Mouse (Mus musculus) common myeloid progenitor, adult 5-6 weeks (primary cell): ENCODE measurements around the gene Naaa. TPM values are rescaled to one million over a fixed set of nuclear protein-coding genes. Genes with fewer than 3 reads are reported as not detected.

Source experiments
- ATAC-seq: replicated peaks from 2 replicates; pipeline ENCODE4 v1.8.0; 2016; ENCODE audit warnings: low read depth, mild to moderate bottlenecking, moderate TSS enrichment, inconsistent platforms; ENCODE audit not compliant: poor library complexity, severe bottlenecking
- total RNA-seq: library from RNA; stranded (forward); fragments of 200-1000, 187-1606 nt; gene quantifications from 2 replicates; pipeline ENCODE4 v1.2.3, GENCODE M21; 2017

The Naaa gene
- total RNA-seq, 1 experiment from 2014 or later = 8.2 TPM

DNA sequence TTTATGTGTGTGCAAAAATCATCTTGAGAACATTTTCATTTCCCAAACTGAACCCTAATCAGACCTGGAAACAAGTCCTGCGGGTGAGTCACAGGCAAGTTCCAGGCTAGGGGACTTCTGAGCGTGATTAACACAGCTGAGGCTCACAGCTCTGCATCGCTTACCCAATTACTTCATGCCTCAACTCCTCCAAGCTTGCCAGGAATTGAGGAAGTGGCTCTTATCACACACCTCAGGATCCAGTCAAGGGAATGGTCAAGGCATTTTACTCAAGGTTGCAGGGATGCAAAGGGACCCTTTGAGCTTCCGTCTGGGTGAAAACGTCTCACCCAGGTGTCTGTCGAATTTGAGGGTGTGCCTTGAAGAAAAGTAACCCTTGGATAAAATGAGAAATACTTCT is 58.1 kb downstream of the Naaa start:
- ATAC-seq = peak; percentile 39; the same call in 1 of the 2 replicates

- peak; percentile 62 for ATAC-seq
Observed at GRCm38 (mm10) chr5:92218915-92219793, 58.8 kb downstream of the Naaa start.

DNA sequence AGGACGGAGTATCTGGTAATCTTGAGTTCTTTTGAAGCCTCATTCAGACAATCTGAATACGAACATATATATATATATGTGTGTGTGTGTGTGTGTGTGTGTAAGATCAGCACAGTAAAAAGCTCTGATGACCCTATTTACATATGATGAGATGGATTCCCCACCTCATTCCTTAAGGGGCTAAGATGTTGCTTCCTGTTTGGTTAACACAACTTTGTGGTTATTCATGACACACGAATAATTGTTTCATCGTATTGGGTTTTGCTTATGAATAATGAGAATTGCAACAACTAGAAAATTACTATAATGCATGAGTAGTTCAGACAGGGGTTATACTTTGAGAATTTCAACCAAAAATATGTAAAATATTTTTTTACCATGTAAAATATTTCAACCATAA is 62.7 kb downstream of the Naaa start, which contains the start of gene U90926:
Gene U90926 (minus strand): TSS at position 101 of the 400 bp plus-strand sequence.
- no peak for ATAC-seq

DNA sequence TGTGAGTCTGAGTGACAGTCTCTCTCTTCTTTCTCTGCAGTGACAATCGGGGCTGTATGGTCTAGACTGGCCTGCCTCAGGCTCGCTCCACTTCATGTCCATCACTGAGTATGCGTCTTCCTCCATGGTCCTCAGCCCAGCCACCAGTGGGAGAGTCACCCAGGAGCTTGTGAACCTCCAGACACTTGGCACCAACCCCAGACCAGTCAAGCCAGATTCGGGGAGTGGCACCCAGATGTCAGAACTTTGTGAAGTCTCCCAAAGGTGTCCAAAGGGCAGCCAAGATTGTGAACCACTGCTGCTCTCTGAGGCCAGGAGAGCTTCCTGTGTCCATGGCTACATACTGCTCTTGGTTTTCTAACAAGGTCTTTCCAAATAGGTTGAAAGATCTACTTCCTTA is 65.7 kb downstream of the Naaa start:
- ATAC-seq = no peak

GRCm38 (mm10) chr5:92210205-92210604 is 67.8 kb downstream of the Naaa start:
- ATAC-seq = no peak

Other genes starting within 250 kb of the Naaa start
- gene Cdkl2, start 234.3 kb downstream of the Naaa start, total RNA-seq = 0.39 and 3.8 TPM in 2 replicates
- 120 and 126 TPM in 2 replicates for gene G3bp2, start 194.5 kb downstream of the Naaa start, total RNA-seq
- 24.9 and 25.6 TPM in 2 replicates for gene Uso1, start 140.2 kb downstream of the Naaa start, total RNA-seq
- not detected in 2 replicates for gene U90926, start 62.8 kb downstream of the Naaa start, total RNA-seq
- not detected in 2 replicates for gene Ppef2, start 21.9 kb downstream of the Naaa start, total RNA-seq
- 75.4 and 86.8 TPM in 2 replicates for gene Sdad1, start 32.3 kb upstream of the Naaa start, total RNA-seq
- gene Cxcl9, start 49.9 kb upstream of the Naaa start, total RNA-seq = 0.09 TPM in 1 of 2 replicates, not detected in the other
- gene Art3, start 53.7 kb upstream of the Naaa start, total RNA-seq = not detected in 2 replicates
- 2.2 and 3.2 TPM in 2 replicates for gene Cxcl10, start 70.7 kb upstream of the Naaa start, total RNA-seq
- gene Nup54, start 157.0 kb upstream of the Naaa start, total RNA-seq = 71.8 and 82.3 TPM in 2 replicates
- gene Scarb2, start 228.7 kb upstream of the Naaa start, total RNA-seq = 42.8 and 46.9 TPM in 2 replicates